Mouse (Mus musculus) frontal cortex, postnatal 10 days (tissue): ENCODE data around the gene Eva1c.

Experiments
- DNase-seq, 2 experiments: peaks; one replicate each; pipeline ENCODE4 v3.0.0; 2022; ENCODE audit warnings: low spot score in 2 of 2, mixed read lengths in 1 of 2

Eva1c gene

GRCm38 (mm10) chr16:90865652-90866051 lies 39.1 kb downstream of the Eva1c start:
- DNase-seq: no peak

- no peak for DNase-seq
Observed at GRCm38 (mm10) chr16:90868129-90868528, 41.6 kb downstream of the Eva1c start.

GRCm38 (mm10) chr16:90869361-90869760 lies 42.8 kb downstream of the Eva1c start:
- DNase-seq: no peak

GRCm38 (mm10) chr16:90872936-90873335 lies 46.4 kb downstream of the Eva1c start:
- no peak for DNase-seq

- no peak for DNase-seq
Observed at GRCm38 (mm10) chr16:90874536-90874935, 48.0 kb downstream of the Eva1c start.

- DNase-seq: no peak
Observed at GRCm38 (mm10) chr16:90878135-90878860, 51.8 kb downstream of the Eva1c start.

- no peak for DNase-seq
Observed at GRCm38 (mm10) chr16:90882501-90882977, 56.0 kb downstream of the Eva1c start.

GRCm38 (mm10) chr16:90885351-90885750 lies 58.8 kb downstream of the Eva1c start:
- no peak for DNase-seq

- no peak for DNase-seq
Observed at GRCm38 (mm10) chr16:90885781-90886565, 59.5 kb downstream of the Eva1c start.

- DNase-seq: no peak
Observed at GRCm38 (mm10) chr16:90890683-90891082, 64.2 kb downstream of the Eva1c start.

GRCm38 (mm10) chr16:90891601-90892000 lies 65.1 kb downstream of the Eva1c start:
- no peak for DNase-seq

- no peak for DNase-seq
Observed at GRCm38 (mm10) chr16:90892081-90892480, 65.6 kb downstream of the Eva1c start.

- no peak for DNase-seq
Observed at GRCm38 (mm10) chr16:90893019-90893418, 66.5 kb downstream of the Eva1c start.

- no peak for DNase-seq
Observed at GRCm38 (mm10) chr16:90893792-90894191, 67.3 kb downstream of the Eva1c start.

GRCm38 (mm10) chr16:90897651-90898050 lies 71.1 kb downstream of the Eva1c start:
- no peak for DNase-seq

GRCm38 (mm10) chr16:90899498-90899897 lies 73.0 kb downstream of the Eva1c start:
- no peak for DNase-seq

- no peak for DNase-seq
Observed at GRCm38 (mm10) chr16:90901364-90901763, 74.8 kb downstream of the Eva1c start.

- DNase-seq: no peak
Observed at GRCm38 (mm10) chr16:90903300-90903699, 76.8 kb downstream of the Eva1c start.

- no peak for DNase-seq
Observed at GRCm38 (mm10) chr16:90907250-90907649, 80.7 kb downstream of the Eva1c start.

- DNase-seq: no peak
Observed at GRCm38 (mm10) chr16:90910855-90911533, 84.5 kb downstream of the Eva1c start.

- no peak for DNase-seq
Observed at GRCm38 (mm10) chr16:90911766-90912165, 85.2 kb downstream of the Eva1c start.

GRCm38 (mm10) chr16:90916040-90916481 lies 89.5 kb downstream of the Eva1c start:
- no peak for DNase-seq
